Mouse (Mus musculus): Measurements from ENCODE around the gene Fxyd3.

The Fxyd3 gene

GRCm38 (mm10) chr7:31076492-31076891 is at the start of gene Fxyd3:
Fxyd3 (minus strand) TSS chr7:31076704.
- in situ Hi-C loops (cut with MboI; ENCODE audit: low pct_unique_long_range_greater_than_20kb in 1 of 2, low sequenced_read_pairs in 2 of 2, unreplicated experiment in 1 of 2), result no loop called here

- in situ Hi-C loops (cut with MboI; ENCODE audit: low pct_unique_long_range_greater_than_20kb in 1 of 2, low sequenced_read_pairs in 2 of 2, unreplicated experiment in 1 of 2), result no loop called here
These were observed 48.6 kb upstream of the Fxyd3 start for GRCm38 (mm10) chr7:31125116-31125515.

GRCm38 (mm10) chr7:31124381-31124780 is 47.9 kb upstream of the Fxyd3 start:
- in situ Hi-C loops (cut with MboI; ENCODE audit: low pct_unique_long_range_greater_than_20kb in 1 of 2, low sequenced_read_pairs in 2 of 2, unreplicated experiment in 1 of 2), result no loop called here

- in situ Hi-C loops (cut with MboI; ENCODE audit: low pct_unique_long_range_greater_than_20kb in 1 of 2, low sequenced_read_pairs in 2 of 2, unreplicated experiment in 1 of 2), result no loop called here
These were observed 47.2 kb upstream of the Fxyd3 start for GRCm38 (mm10) chr7:31123697-31124096.

GRCm38 (mm10) chr7:31122641-31123631 is 46.4 kb upstream of the Fxyd3 start:
- in situ Hi-C loops (cut with MboI; ENCODE audit: low pct_unique_long_range_greater_than_20kb in 1 of 2, low sequenced_read_pairs in 2 of 2, unreplicated experiment in 1 of 2), result no loop called here

- in situ Hi-C loops (cut with MboI; ENCODE audit: low pct_unique_long_range_greater_than_20kb in 1 of 2, low sequenced_read_pairs in 2 of 2, unreplicated experiment in 1 of 2), result no loop called here
These were observed 43.1 kb upstream of the Fxyd3 start for GRCm38 (mm10) chr7:31119556-31119955.

- in situ Hi-C loops (cut with MboI; ENCODE audit: low pct_unique_long_range_greater_than_20kb in 1 of 2, low sequenced_read_pairs in 2 of 2, unreplicated experiment in 1 of 2), result no loop called here
These were observed 42.0 kb upstream of the Fxyd3 start for GRCm38 (mm10) chr7:31118486-31118885.

GRCm38 (mm10) chr7:31117465-31117864 is 41.0 kb upstream of the Fxyd3 start:
- in situ Hi-C loops (cut with MboI; ENCODE audit: low pct_unique_long_range_greater_than_20kb in 1 of 2, low sequenced_read_pairs in 2 of 2, unreplicated experiment in 1 of 2), result no loop called here

- in situ Hi-C loops (cut with MboI; ENCODE audit: low pct_unique_long_range_greater_than_20kb in 1 of 2, low sequenced_read_pairs in 2 of 2, unreplicated experiment in 1 of 2), result no loop called here
These were observed 40.2 kb upstream of the Fxyd3 start for GRCm38 (mm10) chr7:31116721-31117145.

GRCm38 (mm10) chr7:31115587-31116043 is 39.1 kb upstream of the Fxyd3 start:
- in situ Hi-C loops (cut with MboI; ENCODE audit: low pct_unique_long_range_greater_than_20kb in 1 of 2, low sequenced_read_pairs in 2 of 2, unreplicated experiment in 1 of 2), result no loop called here

GRCm38 (mm10) chr7:31115182-31115581 is 38.7 kb upstream of the Fxyd3 start, which contains the start of gene Hpn:
Hpn (minus strand) TSS chr7:31115290.
- in situ Hi-C loops (cut with MboI; ENCODE audit: low pct_unique_long_range_greater_than_20kb in 1 of 2, low sequenced_read_pairs in 2 of 2, unreplicated experiment in 1 of 2), result no loop called here

GRCm38 (mm10) chr7:31114646-31115045 is 38.1 kb upstream of the Fxyd3 start:
- in situ Hi-C loops (cut with MboI; ENCODE audit: low pct_unique_long_range_greater_than_20kb in 1 of 2, low sequenced_read_pairs in 2 of 2, unreplicated experiment in 1 of 2), result no loop called here

- in situ Hi-C loops (cut with MboI; ENCODE audit: low pct_unique_long_range_greater_than_20kb in 1 of 2, low sequenced_read_pairs in 2 of 2, unreplicated experiment in 1 of 2), result no loop called here
These were observed 37.3 kb upstream of the Fxyd3 start for GRCm38 (mm10) chr7:31113800-31114199.

GRCm38 (mm10) chr7:31112036-31112435 is 35.5 kb upstream of the Fxyd3 start:
- in situ Hi-C loops (cut with MboI; ENCODE audit: low pct_unique_long_range_greater_than_20kb in 1 of 2, low sequenced_read_pairs in 2 of 2, unreplicated experiment in 1 of 2), result no loop called here

- in situ Hi-C loops (cut with MboI; ENCODE audit: low pct_unique_long_range_greater_than_20kb in 1 of 2, low sequenced_read_pairs in 2 of 2, unreplicated experiment in 1 of 2), result no loop called here
These were observed 34.4 kb upstream of the Fxyd3 start for GRCm38 (mm10) chr7:31110861-31111385.

- in situ Hi-C loops (cut with MboI; ENCODE audit: low pct_unique_long_range_greater_than_20kb in 1 of 2, low sequenced_read_pairs in 2 of 2, unreplicated experiment in 1 of 2), result no loop called here
These were observed 33.3 kb upstream of the Fxyd3 start for GRCm38 (mm10) chr7:31109796-31110195.

GRCm38 (mm10) chr7:31109091-31109490 is 32.6 kb upstream of the Fxyd3 start:
- in situ Hi-C loops (cut with MboI; ENCODE audit: low pct_unique_long_range_greater_than_20kb in 1 of 2, low sequenced_read_pairs in 2 of 2, unreplicated experiment in 1 of 2), result no loop called here

GRCm38 (mm10) chr7:31107781-31108180 is 31.3 kb upstream of the Fxyd3 start:
- in situ Hi-C loops (cut with MboI; ENCODE audit: low pct_unique_long_range_greater_than_20kb in 1 of 2, low sequenced_read_pairs in 2 of 2, unreplicated experiment in 1 of 2), result no loop called here

GRCm38 (mm10) chr7:31106166-31106565 is 29.7 kb upstream of the Fxyd3 start:
- in situ Hi-C loops (cut with MboI; ENCODE audit: low pct_unique_long_range_greater_than_20kb in 1 of 2, low sequenced_read_pairs in 2 of 2, unreplicated experiment in 1 of 2), result no loop called here

Measured in mouse embryonic stem cell (cell line).